Mouse (Mus musculus) kidney, adult 9 months (tissue): ENCODE results near the gene Rassf5.
"Not testable (repeated sequence)": the region's sequence is repeated elsewhere in the genome, so short reads cannot be mapped to it uniquely, and the experiment has no call there.

ENCODE experiments used
- DNase-seq: peaks from one replicate; pipeline ENCODE4 v3.0.0; 2022

Gene Rassf5

GRCm38 (mm10) chr1:131257288-131257687, 12.2 kb upstream of the Rassf5 start:
- no peak for DNase-seq

- not testable (repeated sequence) for DNase-seq
These were observed 7.6 kb upstream of the Rassf5 start for GRCm38 (mm10) chr1:131252516-131253250.

- peak; percentile 74 for DNase-seq
These were observed 1.7 kb upstream of the Rassf5 start for GRCm38 (mm10) chr1:131246433-131247395.

- DNase-seq = peak; percentile 69
These were observed 868 bp upstream of the Rassf5 start for GRCm38 (mm10) chr1:131245926-131246325.

- no peak for DNase-seq
These were observed 446 bp downstream of the Rassf5 start for GRCm38 (mm10) chr1:131244536-131245088.

- DNase-seq = peak; percentile 34
These were observed 2.1 kb downstream of the Rassf5 start for GRCm38 (mm10) chr1:131242956-131243355.

- DNase-seq = no peak
These were observed 5.4 kb downstream of the Rassf5 start for GRCm38 (mm10) chr1:131239576-131240193.

- peak; percentile 63 for DNase-seq
These were observed 6.1 kb downstream of the Rassf5 start for GRCm38 (mm10) chr1:131238931-131239381.

- DNase-seq = no peak
These were observed 9.0 kb downstream of the Rassf5 start for GRCm38 (mm10) chr1:131236077-131236476.

GRCm38 (mm10) chr1:131233527-131233926, 11.5 kb downstream of the Rassf5 start:
- DNase-seq = no peak

GRCm38 (mm10) chr1:131228659-131229058, 16.4 kb downstream of the Rassf5 start:
- no peak for DNase-seq

- DNase-seq = no peak
These were observed 16.8 kb downstream of the Rassf5 start for GRCm38 (mm10) chr1:131228225-131228624.

GRCm38 (mm10) chr1:131224848-131225471, 20.1 kb downstream of the Rassf5 start:
- DNase-seq = peak; percentile 37

GRCm38 (mm10) chr1:131223345-131223744, 21.7 kb downstream of the Rassf5 start:
- DNase-seq = no peak

GRCm38 (mm10) chr1:131221822-131222590, 23.1 kb downstream of the Rassf5 start:
- no peak for DNase-seq

- DNase-seq = no peak
These were observed 26.1 kb downstream of the Rassf5 start for GRCm38 (mm10) chr1:131218933-131219332.

- no peak for DNase-seq
These were observed 31.7 kb downstream of the Rassf5 start for GRCm38 (mm10) chr1:131213361-131213760.

- DNase-seq = no peak
These were observed 32.1 kb downstream of the Rassf5 start for GRCm38 (mm10) chr1:131212956-131213355.

GRCm38 (mm10) chr1:131211655-131212054, 33.4 kb downstream of the Rassf5 start:
- no peak for DNase-seq

- no peak for DNase-seq
These were observed 35.1 kb downstream of the Rassf5 start for GRCm38 (mm10) chr1:131209971-131210426.

GRCm38 (mm10) chr1:131208800-131209199, 36.3 kb downstream of the Rassf5 start:
- DNase-seq = no peak
